Mouse (Mus musculus) G1E (cell line): ENCODE measurements at regions not wholly inside any gene's neighbourhood (a gene's known extent, or its start where the extent isn't known, plus 50 kb on each side); places are given as distances from the start of the nearest gene placed in this dataset.

Experiments
- CTCF ChIP-seq: IDR thresholded peaks from 2 replicates; pipeline ENCODE4 v1.5.1; 2012; ENCODE audit warnings: low read depth, low read length, inconsistent platforms, mixed read lengths
- GATA2 ChIP-seq: IDR thresholded peaks from 2 replicates; pipeline ENCODE4 v1.6.1; 2012; ENCODE audit warnings: low read depth, low read length, inconsistent platforms, borderline replicate concordance
- POLR2AphosphoS5 ChIP-seq: IDR thresholded peaks from 2 replicates; pipeline ENCODE4 v1.6.1; 2012; ENCODE audit warnings: low read depth, low read length, inconsistent platforms; ENCODE audit not compliant: insufficient replicate concordance
- TAL1 ChIP-seq: conservative IDR thresholded peaks from 2 replicates; pipeline ENCODE4 v1.6.1; 2012; ENCODE audit warnings: low read depth, low read length, inconsistent platforms, mixed read lengths

DNA sequence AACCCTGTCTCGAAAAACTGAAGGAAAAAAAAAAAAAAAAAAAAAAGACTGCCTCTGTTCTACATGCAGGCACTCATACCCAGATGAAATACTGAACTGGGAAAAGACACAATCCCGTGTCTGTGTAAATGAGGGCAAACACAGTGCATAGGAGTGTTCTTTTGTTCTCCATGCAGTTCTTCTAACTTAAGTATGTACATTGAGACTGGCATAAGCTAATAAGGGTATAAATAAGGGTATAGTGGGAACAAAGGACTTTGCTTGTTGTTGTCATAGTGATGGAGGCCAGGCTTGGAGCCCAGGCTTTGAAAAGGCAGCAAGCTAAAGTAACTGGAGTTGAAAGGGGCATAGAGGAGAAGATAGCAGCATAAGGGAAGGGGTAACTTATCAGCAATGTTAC lies 520.5 kb downstream of the Htr7 start:
- TF ChIP-seq CTCF (no peak), GATA2 (no peak), TAL1 (no peak), POLR2AphosphoS5 (no peak)
